Mouse (Mus musculus): ENCODE results near the gene Gm16429. TPM values are rescaled to one million over a fixed set of nuclear protein-coding genes. Genes with fewer than 3 reads are reported as not detected.
"Not testable (repeated sequence)": the region's sequence is repeated elsewhere in the genome, so short reads cannot be mapped to it uniquely, and the experiment has no call there.

Gene Gm16429
- polyA plus RNA-seq (2012; fragmentation: generic; extraction: Trizol) = not detected

DNA sequence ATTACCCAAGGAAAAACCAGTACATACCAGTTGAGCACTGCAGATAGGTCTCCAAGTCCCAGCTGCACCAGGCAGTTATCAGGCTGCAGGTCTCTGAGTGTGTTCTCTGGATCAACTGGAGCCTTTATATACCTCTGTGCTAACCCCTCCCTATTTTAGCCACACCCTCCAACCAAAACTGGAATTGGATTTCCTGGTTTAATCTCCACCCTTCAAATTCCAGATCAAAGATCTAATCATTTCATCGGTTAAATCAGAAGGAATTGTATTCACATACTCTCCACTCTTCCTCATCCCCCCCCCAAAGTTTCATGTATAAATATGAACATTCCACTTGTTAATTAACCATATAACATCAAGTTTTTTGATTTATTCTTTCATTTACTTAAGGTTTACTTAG lies at the start of gene Gm16429:
Gm16429 (minus strand) TSS at position 101 of the 400 bp plus-strand sequence.
- H3K4me3 ChIP-seq; H3K79me2 ChIP-seq (ENCODE audit: control insufficient read depth, insufficient read depth); H3K4me2 ChIP-seq (ENCODE audit: low read depth); H3ac ChIP-seq (ENCODE audit: control insufficient read depth, insufficient read length); H3K36me3 ChIP-seq (ENCODE audit: control insufficient read depth, insufficient read depth); H3K27me3 ChIP-seq (ENCODE audit: control insufficient read depth, insufficient read depth, insufficient read length): not testable (repeated sequence)

Other genes with a start within 250 kb of the Gm16429 start
- gene Gm7792, start 85.3 kb downstream of the Gm16429 start, polyA plus RNA-seq (2012; fragmentation: generic; extraction: Trizol) = not detected
- gene BC061212, start 141.5 kb upstream of the Gm16429 start, polyA plus RNA-seq (2012; fragmentation: generic; extraction: Trizol) = not detected
- gene Gm6351, start 147.3 kb upstream of the Gm16429 start, polyA plus RNA-seq (2012; fragmentation: generic; extraction: Trizol) = not detected

Measured in myocyte (in vitro differentiated cells).